Mouse (Mus musculus) layer of hippocampus, adult 9-10 months (tissue): ENCODE data around the gene Ddit4l.
"Not testable (repeated sequence)": the region's sequence is repeated elsewhere in the genome, so short reads cannot be mapped to it uniquely, and the experiment has no call there.

Source experiments
- DNase-seq: peaks from one replicate; pipeline ENCODE4 v3.0.0; 2022; ENCODE audit warnings: low spot score

The Ddit4l gene

DNA sequence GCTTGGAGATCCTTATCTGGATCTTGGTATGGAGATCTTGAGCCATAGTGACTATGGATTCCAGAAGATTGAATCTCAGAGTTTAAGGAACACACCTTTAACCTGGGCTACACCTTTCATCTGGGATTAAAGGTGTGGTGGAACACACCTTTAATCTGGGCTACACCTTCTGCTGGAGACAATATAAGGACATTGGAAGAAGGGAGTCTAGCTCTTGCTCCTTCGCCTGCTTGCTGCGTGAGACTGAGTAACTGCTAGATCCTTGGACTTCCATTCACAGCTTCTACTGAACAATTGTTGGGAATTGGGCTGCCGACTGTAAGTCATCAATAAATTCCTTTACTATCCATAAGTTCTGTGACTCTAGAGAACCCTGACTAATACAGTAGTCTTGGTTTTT is at the start of gene Ddit4l:
Gene Ddit4l (plus strand): TSS at position 301 of the 400 bp plus-strand sequence.
- not testable (repeated sequence) for DNase-seq

DNA sequence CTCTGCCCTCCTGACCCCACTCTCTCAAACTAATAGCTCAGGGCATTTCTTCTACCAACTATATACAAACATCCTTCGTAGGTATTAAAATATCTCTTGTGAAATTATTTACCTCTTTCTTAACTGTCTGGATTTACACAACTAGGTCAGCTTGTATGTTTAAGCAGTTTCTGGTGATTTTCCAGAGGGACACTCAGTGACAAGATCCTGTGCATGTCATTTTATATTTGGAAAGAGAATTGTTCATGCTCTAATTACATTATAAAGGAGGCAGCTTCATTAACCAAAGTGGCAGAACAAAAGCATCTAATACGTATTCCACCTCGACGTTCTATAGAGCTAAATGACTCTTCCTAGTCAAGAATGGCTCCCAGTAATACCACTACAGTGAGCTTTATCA is 45.3 kb upstream of the Ddit4l start:
- no peak for DNase-seq

DNA sequence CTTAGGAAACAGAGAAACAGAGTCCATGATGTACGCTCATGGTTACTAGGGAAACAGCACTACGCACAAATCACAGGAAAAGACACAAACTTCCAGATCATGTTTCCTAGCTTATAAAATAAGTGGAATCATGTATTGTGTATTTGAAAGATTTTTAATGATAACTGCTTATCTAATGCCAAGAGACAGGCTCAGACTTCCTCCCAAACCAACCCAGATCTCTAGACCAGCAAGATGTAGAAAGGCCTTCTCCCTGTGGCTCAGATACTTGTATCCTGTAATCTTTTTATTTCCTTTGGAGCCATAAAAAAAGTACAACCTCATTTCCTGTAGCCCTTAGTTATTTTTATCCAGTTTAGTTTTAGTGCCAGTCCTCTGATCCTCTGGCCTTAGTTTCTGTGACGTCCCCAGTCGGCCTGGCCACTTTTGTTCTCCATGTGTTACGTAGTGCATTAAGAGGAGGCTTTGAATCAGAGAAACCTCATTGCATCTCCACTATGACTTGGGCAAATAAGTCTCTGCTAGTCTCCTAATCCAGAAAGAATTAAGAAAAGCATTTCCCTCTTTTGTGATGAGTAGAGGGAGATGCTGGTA is 34.9 kb upstream of the Ddit4l start:
- no peak for DNase-seq

DNA sequence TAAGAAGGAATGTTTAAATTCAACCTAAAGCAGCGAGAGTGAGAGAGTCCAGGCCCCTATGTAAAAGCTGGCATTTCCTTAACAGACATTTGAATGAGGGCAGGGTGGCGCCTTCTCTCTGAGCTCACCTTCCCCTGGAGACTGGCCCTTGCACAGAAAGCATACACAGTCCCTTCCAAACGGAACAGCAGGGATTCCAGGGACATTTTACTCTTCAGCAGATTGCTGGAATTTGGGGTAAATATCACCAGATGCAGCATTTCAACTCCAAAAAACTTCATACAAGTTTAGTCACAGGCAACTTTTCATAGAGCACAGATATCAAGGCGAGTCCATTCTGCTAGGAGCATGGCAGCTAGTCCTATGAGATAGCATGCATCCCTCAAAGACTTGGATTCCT is 31.6 kb upstream of the Ddit4l start:
- peak; percentile 5 for DNase-seq

DNA sequence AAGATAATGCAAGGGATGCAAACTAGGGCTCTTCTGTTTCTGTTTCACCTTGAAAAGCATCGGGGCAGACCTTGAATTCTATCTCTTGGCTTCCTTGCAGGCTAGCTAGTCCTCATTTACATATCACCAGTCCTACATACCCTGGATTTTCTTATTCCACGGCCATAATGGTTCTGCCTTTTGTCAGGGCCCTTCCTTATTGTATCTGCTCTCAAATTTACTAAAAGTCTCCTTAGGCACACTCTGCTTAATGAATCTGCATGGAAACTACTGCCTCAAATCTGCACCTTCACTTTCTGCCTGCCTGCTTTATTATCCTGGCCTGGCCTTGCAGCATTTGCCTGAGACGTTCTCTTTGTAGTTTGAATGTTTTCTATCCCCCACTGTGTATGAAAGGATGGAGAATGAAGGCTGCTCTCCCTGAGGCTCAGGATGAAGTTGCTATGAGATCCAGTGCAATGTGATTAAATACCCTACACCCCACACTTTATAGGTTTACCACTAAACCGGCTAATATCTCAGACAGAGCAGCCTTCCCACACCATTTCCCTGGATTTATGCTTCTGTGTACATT is 27.0 kb upstream of the Ddit4l start:
- no peak for DNase-seq

DNA sequence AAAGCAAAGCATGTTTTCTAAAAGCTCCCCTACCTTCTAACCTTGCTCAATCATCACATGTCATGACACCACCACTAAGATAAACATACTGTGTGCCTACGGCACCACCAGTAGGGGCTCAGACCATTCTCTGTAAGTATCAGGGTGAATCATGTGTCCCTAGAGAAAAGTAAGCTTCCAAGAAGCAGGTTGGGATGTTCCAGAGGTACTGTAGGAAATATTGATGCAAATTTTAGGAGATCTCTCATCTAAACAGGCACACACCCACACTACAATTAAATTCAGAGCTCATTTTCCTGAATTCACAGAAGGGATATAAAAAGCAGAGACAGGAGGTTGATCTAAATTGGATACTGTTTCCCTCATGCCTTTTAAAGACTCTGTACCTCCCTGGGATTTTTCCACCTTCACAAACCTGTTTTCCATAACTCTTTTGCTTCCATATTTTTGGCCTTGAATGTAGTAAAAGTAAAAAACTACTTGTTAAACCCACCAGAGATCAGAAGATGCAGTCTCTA is 12.4 kb upstream of the Ddit4l start:
- no peak for DNase-seq

DNA sequence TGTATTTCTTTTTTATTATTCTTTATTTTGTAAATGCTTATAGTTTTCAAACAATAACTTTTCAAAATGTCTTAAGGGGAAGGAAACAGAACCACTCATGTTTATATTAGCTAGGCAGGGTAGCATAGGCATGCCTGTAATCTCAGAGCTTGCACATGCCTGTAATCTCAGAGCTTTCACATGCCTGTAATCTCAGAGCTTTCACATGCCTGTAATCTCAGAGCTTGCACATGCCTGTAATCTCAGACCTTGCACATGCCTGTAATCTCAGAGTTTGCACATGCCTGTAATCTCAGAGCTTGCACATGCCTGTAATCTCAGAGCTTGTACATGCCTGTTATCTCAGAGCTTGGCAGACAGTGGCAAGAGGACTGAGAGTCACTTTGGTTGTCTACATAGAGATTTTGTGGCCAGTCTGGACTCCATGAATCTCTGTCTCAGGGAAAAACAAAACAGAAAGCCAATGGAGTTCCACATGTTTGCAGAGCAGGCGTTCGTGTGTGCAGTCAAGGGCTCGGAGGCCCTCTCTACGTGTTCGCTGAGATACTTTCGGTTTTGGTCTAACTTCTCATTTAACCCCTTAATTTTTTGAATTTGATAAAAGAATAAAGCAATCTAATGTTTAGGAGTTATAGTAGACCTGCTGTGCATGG is 10.8 kb upstream of the Ddit4l start:
- no peak for DNase-seq

DNA sequence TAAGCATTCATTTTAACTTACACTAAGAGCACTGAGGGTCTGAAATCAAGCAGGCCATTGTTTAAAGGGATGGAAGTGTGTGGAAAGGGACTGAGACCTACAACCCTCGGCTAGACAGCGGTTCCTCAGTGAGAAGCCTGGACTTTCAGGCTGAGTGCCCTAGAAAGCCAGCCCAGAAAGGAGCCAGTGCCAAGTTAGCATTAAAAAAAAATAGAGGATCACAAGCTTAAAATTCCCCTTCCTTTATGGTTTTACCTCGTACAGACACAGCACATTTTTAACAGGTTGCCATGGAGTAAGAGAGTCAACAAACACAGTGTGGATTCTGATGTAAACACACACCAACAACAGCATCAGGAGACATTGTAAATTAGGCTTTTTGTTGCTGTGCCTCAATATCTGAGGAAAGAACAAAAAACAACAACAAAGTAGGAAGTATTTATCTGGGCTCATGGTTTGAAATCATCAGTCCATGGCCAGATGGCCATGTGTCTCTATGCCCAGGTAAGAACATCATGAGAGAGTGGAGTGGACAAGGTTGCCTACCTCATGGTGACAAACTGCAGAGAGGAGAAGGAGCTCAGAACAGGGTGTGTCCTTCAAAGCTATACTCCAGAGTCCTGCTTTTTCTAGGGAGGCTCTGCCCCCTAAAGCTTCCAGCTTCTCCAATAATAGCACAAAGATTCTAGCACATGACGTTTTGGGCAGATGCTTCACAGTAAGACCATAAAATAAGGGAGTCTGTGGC is 10.1 kb upstream of the Ddit4l start:
- no peak for DNase-seq

DNA sequence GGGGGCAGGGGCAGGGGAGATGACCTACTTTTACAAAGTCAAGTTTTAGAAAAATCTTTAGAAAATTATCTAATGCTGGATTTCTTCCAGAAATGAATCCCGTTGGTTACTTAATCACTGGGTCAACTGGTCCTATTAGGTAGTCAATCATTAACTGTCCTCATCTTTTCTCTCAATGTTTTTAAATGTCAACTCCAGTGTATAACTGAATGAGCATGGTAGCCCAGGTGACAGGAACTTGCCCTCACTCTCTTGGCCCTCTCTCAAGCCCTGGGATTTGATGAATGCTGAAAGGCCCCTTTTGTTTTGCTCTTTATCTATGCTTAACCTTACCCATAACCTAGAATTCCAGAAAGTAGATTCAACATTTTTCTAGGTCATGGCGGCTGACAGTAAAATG is 9.4 kb upstream of the Ddit4l start:
- no peak for DNase-seq

DNA sequence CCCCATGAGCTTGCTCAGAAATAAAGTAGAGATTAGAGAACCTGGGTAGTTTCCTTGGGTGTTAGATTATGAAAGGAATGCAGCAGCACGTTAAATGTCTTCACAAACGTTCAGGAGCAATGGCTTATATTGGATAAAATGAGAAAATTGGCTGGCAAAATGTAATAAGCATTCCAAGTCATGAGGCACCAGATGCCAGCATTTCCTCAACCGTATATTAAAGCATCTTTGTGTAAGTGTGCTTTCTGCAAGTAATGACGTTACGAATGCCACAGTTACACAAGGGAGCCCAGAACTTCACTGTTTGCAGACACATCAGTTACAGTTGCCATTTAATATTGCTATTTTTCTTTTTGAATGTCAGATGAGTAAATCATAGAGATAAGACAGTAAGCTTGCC is 872 bp upstream of the Ddit4l start:
- DNase-seq, result peak; percentile 37

DNA sequence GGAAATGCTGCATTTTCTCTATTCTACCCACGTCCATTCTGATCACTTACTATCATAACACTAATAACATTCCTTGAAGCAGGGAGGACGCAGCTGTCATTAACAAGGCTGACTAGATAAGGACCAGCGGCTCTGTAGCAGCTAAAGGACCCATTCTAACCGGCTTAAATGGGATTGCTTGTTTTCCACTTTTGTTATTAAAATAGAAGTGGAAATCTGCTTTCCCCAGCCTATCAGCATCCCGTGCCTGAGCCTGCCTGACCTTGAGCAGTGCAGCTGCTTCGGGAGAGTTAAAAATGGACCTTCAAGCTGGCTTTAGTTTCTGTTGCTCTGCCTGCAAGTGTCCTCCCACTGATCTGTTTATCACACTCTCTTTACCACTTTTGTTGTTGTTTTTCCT is 679 bp downstream of the Ddit4l start:
- DNase-seq, result no peak

DNA sequence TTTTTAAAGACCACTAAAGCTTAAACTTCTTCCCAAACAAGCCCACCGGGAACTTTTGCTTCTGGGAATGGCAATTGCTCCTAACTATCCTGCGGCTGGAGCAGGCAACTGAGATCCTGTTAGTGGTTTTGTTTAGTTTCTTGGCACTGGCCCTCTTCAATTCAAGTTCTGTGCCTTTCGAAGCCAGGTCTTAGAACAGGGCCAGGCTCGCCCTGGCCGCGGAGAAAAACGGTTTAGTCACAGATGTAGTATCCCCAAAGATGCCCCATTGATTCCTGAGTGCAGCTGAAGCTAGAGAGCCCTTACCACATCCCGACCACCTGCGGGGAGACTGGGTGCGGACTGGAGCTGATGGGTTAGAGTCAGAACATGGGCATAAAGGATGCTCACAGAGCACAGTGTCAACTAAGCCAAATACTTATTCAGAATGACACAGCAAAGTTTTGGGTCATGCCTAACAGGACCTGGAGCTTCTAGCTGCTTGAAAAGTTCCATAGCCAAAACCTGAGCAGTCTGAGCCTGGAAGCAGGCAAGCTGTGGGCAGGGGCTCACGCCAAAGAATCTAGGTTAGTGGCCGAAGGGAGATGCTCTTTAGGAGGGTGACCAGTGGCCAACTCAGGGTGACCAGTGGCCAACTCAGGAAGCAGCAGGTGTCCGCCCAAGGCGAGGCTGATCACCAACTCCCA is 1.6 kb downstream of the Ddit4l start:
- DNase-seq, result no peak

DNA sequence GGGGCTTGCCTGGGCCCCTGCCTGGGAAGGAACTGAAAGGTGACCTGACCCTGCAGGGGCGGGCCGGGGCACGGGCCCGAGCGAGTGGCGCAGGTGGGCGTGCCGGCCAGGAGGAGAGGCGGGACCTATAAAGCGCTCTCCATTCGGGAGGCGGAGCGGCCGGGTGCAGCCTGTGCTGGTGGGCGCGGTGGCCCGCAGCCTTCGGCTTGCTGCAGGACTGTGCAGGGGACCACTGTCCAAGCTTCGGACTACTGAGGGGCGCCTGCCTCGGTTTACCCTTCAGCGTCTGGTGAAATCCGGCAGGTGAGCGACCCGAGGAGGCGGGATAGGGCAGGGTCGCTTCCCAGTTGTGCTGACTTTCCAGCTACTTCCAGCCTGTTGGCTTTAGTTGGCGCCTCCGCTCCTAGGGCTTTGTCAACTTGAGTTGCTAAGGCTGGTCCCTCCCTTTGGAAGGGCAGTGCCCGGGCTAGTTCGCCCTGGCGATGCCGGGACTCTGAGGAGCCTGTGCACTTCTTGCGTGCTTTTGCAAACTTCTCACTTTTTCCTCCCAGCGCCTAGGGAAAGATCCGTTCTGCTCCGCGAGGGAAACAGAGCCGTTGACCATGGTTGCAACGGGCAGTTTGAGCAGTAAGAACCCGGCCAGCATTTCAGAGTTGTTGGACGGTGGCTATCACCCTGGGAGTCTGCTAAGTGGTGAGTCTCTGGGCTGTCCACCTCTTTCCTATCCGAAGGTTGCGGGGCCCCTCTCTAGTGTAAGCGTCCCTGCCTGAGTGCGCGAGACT is 2.4 kb downstream of the Ddit4l start:
- DNase-seq, result no peak

DNA sequence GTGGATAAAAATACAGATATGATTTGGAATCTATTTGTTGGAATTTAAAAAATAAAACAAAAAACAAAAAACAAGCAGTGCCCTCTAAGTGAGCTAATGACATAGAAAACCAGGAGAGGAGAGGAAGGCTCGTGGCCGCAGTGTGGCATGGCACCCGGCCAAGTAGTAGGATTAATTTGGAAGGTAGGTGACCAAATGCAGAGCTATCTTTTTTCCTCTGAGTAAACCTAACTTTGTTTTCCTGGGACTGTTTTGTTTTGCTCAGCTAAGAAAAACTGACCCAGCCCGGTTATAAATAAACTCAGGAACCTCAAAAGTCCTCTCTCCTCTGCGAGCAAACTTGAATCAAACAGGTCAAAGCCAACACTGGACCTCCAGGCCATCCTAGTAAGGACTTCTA is 3.6 kb downstream of the Ddit4l start:
- DNase-seq, result no peak

DNA sequence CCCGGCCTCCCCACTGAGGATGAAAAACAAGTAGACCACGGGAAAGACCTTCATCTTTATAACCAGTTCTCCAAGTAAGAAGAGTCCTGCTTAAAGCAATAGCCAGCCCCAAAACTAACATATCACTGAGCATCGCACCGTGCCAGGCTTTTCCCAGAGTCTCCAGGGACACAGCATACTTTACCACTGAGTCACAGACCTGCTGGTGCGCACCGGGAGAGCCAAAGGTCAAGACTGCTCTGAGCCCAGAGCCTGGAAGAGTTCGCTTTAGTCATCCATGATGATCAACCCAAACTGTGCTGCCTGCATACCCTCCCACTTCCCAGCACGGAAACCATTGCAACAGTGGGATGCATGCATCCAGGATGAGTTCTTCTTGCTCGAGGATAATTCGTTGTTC is 12.3 kb downstream of the Ddit4l start:
- no peak for DNase-seq

DNA sequence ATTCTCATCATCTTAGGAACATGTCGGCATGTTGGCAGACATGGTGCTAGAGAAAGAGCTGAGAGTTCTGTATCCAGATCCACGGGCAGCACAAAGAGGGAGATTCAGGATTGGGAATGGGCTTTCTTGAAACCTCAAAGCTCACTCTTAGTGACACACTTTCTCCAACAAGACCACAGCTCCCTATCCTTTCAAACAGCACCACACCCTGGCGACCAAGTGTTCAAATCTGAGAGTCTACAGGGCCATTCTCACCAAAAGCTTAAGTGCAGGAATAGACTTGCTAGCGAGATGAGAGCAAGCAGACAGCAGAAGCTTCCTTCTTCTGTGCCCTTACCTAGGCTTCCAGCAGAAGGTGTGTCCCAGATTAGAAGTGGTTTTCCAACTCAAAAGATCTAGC is 15.2 kb downstream of the Ddit4l start:
- DNase-seq, result no peak

DNA sequence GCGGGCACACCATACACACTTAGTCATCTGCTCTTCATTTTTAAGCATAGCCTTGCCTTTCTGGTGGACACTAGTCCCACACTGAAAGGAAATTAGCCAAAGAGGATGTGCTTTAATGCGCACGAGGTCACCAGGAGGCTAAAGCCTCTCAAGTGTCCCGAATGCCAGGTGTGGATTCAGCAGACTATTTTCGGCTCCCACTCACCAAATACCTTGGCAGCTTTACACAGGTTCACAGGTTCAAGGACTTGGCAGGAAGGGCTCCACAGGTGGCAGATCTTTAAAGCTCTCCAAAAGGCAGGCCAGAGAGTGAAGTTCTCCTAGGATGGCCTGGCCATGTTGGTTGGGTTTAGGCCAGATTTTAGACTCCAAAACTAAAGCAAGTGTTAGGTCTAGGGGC is 19.8 kb downstream of the Ddit4l start:
- no peak for DNase-seq

DNA sequence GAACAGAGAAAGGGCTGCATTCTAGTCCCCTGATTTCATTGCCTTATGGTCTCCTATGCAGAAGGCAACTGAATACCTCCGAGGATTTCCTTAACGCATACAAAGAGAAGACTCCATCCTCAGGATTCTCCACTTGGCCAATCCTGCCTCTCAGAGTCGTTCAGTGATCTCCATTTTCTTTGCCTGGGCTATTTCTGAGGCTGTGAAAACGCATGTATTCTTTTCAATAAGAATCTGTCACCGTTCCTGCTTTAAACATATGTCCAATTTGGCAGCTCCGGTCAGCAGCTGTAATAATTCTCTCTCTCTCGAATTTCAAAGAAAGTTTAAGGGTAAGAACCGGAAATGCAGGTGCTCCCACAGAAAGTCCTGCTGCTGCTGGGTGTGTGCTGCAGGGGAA is 20.7 kb downstream of the Ddit4l start:
- DNase-seq, result no peak

DNA sequence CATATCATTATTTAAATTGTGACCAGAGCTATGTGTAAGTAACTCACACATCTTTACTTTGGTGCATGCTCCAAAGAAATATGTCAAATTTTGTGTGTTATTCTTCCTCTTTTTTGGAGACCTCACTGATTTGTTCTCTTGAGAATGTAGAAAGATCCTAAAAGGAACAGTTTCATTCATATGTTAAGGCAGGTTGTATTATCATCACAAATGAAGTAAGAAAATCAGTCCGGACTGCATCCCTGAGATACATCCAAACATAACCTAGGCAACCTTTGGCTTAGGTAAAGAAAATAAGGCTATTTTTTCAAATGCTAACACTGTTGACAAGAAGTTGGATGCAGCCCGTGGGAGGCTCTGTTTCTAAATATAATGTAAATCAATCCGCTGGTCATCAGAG is 21.2 kb downstream of the Ddit4l start:
- DNase-seq, result no peak

DNA sequence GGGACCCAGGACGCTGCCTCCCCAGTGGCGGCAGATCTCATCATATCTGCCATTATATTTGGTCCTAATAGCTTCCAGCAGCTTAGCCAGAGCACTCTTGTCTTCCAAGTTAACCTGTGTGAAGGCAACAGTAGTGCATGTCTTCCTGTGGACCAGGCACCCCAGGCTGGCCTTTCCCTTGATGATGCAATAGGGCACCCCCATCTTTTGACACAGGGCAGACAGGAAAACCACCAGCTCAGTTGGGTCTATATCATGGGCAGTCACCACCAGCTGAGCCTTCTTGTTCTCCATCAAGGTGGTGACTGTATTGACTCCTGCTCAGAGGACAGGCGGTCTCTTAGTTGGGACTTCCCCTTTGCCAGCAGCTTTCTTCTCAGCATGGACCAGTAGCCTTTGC is 22.7 kb downstream of the Ddit4l start:
- no peak for DNase-seq

DNA sequence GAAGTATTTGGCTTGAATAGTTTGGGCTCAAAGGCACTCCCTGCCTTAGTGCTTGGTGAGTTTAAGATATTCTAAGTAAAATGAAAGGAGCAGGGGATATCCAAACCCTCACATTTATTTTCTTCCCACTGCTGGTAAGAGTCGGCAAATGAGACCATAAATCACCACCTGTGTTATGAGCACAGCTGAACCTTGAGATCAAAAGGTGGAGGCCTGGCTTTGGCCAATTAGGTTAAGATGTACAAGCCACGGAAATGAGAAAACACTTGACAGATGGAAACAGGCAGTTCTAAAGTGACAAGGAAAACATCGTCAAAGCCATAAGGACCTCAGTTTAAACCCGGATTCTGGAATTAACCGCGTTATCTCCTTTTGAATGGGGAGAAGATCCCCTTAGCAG is 23.5 kb downstream of the Ddit4l start:
- DNase-seq, result no peak
